Mouse (Mus musculus) brain, embryonic 14.5 days (tissue): ENCODE results near the gene Cdc42. TPM values are rescaled to one million over a fixed set of nuclear protein-coding genes. Genes with fewer than 3 reads are reported as not detected.

Experiments used
- DNase-seq: peaks from one replicate; pipeline ENCODE4 v3.0.0-alpha.2; 2011; ENCODE audit warnings: low read depth
- CTCF ChIP-seq: fragments of 200-500 bp; IDR thresholded peaks from 2 replicates; pipeline ENCODE4 v1.5.1; 2012; ENCODE audit warnings: inconsistent platforms, mild to moderate bottlenecking, moderate library complexity, borderline replicate concordance; ENCODE audit not compliant: insufficient read depth, insufficient read length; ENCODE audit errors: extremely low read depth
- POLR2A ChIP-seq: fragments of 200-500 bp; IDR thresholded peaks from 2 replicates; pipeline ENCODE4 v1.6.1; 2012; ENCODE audit warnings: mild to moderate bottlenecking, inconsistent platforms, borderline replicate concordance; ENCODE audit not compliant: poor library complexity, insufficient read depth, insufficient read length, severe bottlenecking; ENCODE audit errors: extremely low read depth
- polyA plus RNA-seq: library from polyadenylated mRNA; depleted of rRNA; stranded (reverse); fragments of >200 nt; gene quantifications from 2 replicates; pipeline ENCODE4 v1.2.3, GENCODE M21; 2012

Gene Cdc42
- polyA plus RNA-seq, 1 experiment, result 445 TPM

DNA sequence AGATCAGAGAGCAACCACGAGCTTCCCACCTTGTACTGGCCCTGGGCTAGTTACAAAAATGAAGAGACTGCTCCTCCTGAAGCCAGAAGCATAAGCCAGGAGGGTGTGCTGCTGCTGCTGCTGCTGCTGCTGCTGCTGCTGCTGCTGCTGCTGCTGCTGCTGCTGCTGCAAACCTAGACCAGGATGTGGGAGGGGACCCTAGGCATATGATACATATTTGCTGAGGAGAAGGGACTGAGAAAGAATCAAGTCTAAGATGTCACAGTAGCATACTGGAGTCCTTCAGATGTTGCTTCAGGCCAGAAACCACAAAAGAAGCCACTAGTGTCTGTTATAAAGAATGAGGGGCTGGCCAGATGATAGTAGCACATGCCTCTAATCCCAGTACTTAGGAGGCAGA is 10.7 kb upstream of the Cdc42 start:
- no peak for DNase-seq
- TF ChIP-seq POLR2A (no peak), CTCF (no peak)

DNA sequence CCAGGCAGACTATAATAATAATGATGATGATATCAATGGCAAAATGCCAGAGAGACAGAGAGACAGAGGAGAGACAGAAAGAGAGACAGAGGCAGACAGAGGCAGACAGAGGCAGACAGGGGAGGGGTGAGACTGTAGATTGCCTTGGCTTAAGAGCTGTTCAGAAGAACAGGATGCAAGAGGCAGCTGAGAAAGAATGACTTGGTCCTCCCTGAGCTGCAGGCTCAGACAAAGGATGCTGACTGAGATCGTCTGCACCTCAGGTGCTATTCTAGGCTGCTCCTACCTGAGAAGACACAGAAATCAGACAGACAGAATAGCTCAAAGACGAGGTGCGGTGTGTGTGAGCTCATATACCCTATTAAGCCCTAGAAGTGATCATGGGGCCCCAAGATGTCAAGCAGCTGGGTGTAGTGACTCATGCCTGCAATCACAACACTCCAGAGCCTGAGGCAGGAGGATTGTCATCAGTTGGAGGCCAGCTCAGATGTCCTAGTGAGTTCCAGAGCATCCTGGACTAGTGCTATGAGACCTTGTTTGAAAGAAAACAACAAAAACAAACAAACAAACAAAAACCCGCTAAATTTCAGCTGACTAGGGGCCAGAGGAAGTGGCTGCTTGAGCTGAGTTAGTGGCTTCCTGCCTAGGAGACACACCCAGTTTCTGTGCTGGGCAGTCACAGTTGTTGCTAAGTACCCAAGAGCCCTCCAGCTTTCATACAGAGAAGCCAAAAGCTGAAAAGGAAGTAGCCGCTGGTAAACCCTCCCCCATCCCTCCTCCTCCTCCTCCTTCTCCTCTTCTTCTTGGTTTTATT is 10.0 kb upstream of the Cdc42 start:
- no peak for TF ChIP-seq CTCF
- TF ChIP-seq POLR2A, result no peak

DNA sequence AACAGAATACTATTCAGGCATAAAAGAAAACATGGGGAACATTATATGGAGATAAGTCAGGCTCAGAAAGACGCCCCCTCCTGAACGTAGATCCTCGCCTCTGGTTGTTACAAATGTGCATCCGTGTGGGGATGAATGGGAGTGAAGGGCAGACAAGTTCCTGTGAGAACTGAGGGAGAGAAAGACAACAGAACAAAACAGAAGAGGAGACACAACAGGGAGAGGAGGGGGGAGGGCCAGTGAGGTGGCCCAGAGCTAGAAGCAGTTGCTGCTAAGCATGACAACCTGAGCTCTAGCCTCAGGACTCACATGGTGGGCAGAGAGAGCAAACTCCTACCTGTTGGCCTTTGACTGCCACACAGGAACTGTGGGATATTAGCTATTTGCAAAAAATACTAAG is 8.6 kb upstream of the Cdc42 start:
- TF ChIP-seq CTCF, result no peak
- TF ChIP-seq POLR2A, result no peak

More for the DNA sequence above, 10.0 kb upstream of the Cdc42 start:
- peak; percentile 19 for DNase-seq

DNA sequence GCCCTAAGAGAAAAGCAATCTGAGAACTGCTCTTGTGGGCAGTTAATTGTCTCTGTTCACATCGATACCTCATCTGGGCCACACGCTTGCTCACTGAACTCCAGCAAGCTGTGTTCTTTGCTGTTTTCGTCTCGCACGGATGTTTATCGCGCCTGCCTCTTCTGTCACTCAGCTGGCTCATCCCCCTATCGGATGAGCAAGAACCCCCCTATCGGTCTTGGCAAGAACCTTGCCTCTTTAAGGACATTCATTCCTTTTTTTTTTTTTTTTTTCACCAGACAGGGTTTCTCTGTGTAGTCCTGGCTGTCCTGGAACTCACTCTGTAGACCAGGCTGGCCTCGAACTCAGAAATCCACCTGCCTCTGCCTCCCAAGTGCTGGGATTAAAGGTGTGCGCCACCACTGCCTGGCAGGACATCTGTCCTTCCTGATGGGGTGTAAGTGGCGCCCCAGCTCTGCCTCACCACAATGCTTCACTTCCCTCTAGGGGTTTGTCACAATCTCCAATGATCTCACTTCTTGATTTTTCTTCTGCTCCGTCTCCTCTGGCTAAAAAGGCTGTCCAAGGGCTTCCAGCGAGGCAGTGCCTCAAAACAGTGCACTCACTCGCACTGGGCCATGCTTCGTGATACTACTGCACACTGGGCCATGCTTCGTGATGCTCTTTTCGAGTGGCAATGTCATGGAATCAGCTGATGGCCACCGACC is 8.0 kb upstream of the Cdc42 start:
- no peak for TF ChIP-seq CTCF
- TF ChIP-seq POLR2A, result no peak
- no peak for DNase-seq

More for the DNA sequence above, 8.6 kb upstream of the Cdc42 start:
- DNase-seq, result no peak

DNA sequence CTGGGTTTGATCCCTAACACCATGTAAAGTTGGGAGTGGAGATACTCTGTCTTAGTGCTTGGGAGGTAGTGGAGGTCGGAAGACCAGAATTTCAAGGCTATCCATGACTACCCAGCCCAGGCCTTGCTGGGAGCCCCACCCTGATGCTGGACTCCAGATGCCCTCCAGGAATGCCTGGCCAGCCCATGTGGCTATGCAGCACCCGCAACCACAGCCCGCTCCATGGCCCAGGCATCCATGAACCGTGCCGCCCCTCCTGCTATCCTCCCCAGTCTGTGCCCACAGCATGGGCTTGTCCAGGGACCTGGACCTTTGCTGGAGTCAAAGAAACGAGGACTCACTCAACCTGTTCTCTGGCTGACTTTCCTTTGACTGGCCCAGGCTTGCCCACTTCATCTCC is 7.3 kb upstream of the Cdc42 start:
- TF ChIP-seq CTCF, result no peak
- TF ChIP-seq POLR2A, result no peak
- DNase-seq, result no peak

DNA sequence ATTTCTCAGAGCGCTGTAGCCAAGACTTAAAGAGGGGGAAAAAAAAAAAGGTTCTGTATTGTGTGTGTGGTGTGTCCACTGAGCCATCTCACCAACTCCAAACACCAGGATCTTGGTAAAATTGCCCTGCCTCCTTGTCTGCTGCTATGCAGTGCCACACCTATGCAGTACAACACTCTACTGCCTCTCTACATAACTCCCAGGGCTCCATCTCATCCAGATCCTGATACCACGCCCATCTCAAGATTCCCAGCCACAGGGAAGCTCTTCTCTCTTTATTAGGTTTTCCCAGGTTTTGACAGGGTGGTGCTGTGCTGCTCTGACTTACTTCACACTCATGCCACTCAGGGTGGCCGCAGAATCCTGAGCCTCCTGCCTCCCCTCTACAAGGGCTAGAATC is 3.5 kb upstream of the Cdc42 start:
- TF ChIP-seq POLR2A, result no peak
- no peak for TF ChIP-seq CTCF
- no peak for DNase-seq

DNA sequence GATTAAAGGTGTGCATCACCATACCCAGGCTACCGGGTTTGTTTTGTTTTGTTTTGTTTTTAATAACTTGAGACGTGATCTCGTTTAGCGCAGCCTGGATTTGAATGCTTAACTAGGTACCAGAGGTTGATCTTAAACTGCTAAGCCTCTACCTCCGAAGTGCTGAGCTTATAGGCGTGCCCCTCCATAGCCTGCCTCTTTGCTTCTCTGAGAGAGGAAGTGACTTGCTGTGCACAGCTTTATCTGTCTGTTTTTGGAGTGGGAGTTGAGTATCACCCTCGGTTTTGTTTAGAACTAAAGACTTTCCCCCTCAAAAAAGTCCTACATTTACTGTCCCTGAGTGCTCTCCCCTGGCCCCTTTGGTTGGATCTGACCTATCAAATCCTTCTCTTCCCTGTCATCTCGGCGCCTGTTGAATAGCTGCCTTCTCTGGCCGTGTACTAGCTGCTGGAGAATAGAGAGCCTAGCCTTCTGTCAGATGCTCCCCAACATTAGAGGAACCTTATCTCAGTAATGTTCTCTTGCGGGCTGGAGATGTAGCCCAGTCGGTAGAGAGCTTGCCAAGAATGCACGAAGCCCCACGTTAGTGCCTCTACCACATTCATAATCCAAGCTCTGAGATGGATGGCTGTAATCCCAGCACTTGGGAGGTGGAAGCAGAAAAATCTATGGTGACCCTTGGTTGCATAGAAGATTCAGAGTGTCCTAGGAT is 927 bp upstream of the Cdc42 start:
- DNase-seq, result no peak
- TF ChIP-seq CTCF (no peak), POLR2A (no peak)

DNA sequence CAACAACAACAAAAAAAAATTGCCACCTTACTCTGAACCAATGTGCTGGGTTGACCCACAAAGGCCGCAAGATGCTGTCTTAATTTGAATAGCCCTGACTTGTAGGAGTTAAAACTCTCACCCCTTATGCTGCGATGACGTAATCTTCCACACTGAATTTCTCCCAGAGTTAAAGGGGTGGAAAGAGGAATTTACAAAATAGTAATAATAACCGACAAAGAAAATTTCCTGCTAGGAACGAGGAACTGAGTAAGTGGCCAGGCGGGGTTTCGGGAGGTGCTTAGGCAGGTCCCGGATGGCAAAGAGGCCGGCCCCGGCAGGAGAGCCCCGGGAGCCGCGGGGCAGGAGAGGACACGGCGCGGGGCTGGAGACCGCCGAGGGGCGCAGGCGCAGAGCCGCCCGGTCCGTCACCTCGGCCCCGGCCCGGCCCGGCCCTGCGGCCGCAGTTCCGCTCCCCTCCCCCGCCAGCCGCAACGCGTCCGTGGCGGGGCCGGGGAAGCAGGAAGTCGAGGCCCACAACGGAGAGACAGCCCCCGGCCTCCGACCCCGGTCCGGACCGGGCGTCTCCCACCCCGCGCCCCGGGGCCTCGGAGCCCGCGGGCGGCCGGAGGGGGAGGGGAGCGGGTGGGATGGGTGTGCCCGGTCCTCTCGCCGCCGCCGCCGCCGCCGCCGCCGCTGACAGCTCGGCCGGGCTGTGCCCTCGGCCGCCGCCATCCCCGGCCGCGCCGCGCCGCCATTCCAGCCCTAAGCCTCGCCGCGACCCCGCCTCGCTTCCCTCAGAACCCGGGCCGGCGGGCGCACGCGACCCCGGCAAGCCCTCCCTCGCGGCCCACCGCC is 628 bp downstream of the Cdc42 start:
- TF ChIP-seq CTCF, result no peak
- no peak for TF ChIP-seq POLR2A
- DNase-seq, result peak; percentile 79

DNA sequence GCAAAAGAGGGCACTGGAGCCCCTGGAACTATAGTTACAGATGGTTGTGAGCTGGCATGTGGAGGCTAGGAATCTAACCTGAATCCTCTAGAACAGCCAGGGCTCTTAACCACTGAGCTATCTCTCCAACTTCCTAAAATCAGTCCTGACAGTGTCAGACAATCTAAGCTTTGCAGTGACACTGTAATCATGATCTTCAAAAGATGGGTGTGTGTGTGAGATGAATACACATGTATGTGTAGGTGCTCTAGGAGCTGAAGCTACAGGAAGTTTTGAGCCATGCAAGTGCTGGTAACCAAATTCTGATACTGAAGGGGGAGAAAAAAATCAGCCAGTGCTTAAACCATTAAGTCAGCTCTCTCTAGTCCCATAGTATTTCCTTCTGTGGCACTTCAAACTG is 6.9 kb downstream of the Cdc42 start:
- no peak for TF ChIP-seq CTCF
- no peak for TF ChIP-seq POLR2A
- DNase-seq, result no peak

DNA sequence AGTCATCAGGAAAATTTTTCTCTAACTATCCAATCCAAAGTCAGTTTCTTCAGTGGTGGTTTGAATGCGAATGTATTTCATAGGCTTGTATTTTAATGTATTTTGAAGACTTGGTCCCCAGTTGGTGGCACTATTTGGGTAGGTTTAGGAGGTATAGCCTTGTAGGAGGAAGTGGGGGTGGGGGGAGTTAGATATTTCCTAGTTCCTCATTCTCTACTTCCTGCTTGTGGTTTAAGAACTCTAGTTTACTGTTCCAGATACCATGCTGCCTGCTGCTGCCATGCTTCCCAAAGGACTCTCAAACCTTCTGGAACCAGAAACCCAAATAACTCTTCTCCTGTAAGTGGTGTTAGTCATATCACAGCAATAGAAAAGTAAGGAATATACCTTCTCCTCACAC is 11.7 kb downstream of the Cdc42 start:
- DNase-seq, result no peak
- TF ChIP-seq CTCF (no peak), POLR2A (no peak)
